Mouse (Mus musculus) embryonic facial prominence, embryonic 11.5 days (tissue): ENCODE data around the gene Sp8. TPM values are rescaled to one million over a fixed set of nuclear protein-coding genes. Genes with fewer than 3 reads are reported as not detected.

ENCODE experiments used
- ATAC-seq: fragments of 200-750 bp; cut with Nextera tagmentation; replicated peaks from 2 replicates; pipeline ENCODE4 v1.8.0; 2017; ENCODE audit warnings: low read depth; ENCODE audit not compliant: insufficient number of reproducible peaks, low FRiP score, low TSS enrichment
- DNase-seq: peaks from one replicate; pipeline ENCODE4 v3.0.0-alpha.2; 2015; ENCODE audit warnings: low spot score
- H3K27ac ChIP-seq: fragments of 300-500 bp; sonication (generic); replicated peaks from 2 replicates; pipeline ENCODE4 v1.5.1; 2014; ENCODE audit warnings: mild to moderate bottlenecking, low read depth, low read length, control low read depth
- H3K27me3 ChIP-seq: fragments of 300-500 bp; sonication (generic); 2 replicates; pipeline ENCODE4 v1.6.1; 2014; ENCODE audit warnings: mild to moderate bottlenecking, low read length, moderate library complexity, mixed read lengths; ENCODE audit not compliant: control insufficient read depth, insufficient read depth
- H3K36me3 ChIP-seq: fragments of 300-500 bp; sonication (generic); replicated peaks from 2 replicates; pipeline ENCODE4 v1.6.1; 2014; ENCODE audit warnings: low read depth, mild to moderate bottlenecking, low read length, moderate library complexity, mixed read lengths; ENCODE audit not compliant: control insufficient read depth, insufficient read depth
- H3K4me1 ChIP-seq: fragments of 300-500 bp; sonication (generic); 2 replicates; pipeline ENCODE4 v1.6.1; 2014; ENCODE audit warnings: low read length, mixed read lengths; ENCODE audit not compliant: control insufficient read depth, insufficient read depth
- H3K4me2 ChIP-seq: fragments of 300-500 bp; sonication (generic); 2 replicates; pipeline ENCODE4 v1.6.1; 2014; ENCODE audit warnings: low read depth, mild to moderate bottlenecking, control low read depth, low read length, moderate library complexity
- H3K4me3 ChIP-seq: fragments of 300-500 bp; sonication (generic); 2 replicates; pipeline ENCODE4 v1.5.1; 2014; ENCODE audit warnings: low read depth, low read length, control low read depth
- H3K9ac ChIP-seq: fragments of 300-500 bp; sonication (generic); replicated peaks from 2 replicates; pipeline ENCODE4 v1.6.1; 2014; ENCODE audit warnings: mild to moderate bottlenecking, control low read depth, low read length
- H3K9me3 ChIP-seq: fragments of 300-500 bp; sonication (generic); replicated peaks from 2 replicates; pipeline ENCODE4 v1.6.1; 2016; ENCODE audit warnings: mild to moderate bottlenecking, low read length, inconsistent platforms, mixed read lengths; ENCODE audit not compliant: control insufficient read depth
- WGBS: fragments of 180-500 bp; shearing (Covaris S2); extraction: QIAGEN DNeasy Blood & Tissue Kit; methylation state at CpG from one replicate; pipeline ENCODE4 v1.1.7; 2014; 5-methylcytosine and 5-hydroxymethylcytosine counted together
- polyA plus RNA-seq: library from polyadenylated mRNA; unstranded; fragments of >200 nt; fragmentation: Nextera tagmentation; extraction: Ambion mirVana; gene quantifications from 2 replicates; pipeline ENCODE4 v1.2.1, GENCODE M21; 2014

Gene Sp8
- polyA plus RNA-seq: 6.6 and 6.8 TPM in 2 replicates

DNA sequence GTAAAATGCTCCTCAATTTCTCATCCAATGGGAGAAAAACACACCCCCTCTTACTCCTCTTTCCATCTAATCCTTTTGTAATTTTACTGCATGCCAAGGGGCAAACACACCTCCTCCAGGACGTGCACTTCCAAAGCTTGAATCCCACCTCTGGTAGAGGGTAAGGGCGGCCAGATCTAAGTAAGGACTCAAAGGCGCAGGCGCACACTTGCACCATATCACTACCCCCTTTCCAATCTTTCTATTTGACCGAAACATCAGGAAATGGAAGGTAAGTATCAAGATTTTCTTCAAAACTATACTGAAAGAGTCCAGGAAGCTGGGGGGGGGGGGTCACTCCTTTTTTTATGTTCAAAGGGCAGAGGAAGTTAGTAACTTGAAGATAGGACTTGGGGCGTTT lies at the start of gene Sp8:
Gene Sp8 (plus strand): TSS at position 109 of the 400 bp plus-strand sequence.
- H3K4me1 ChIP-seq: peaks cover 4% of the 10 kb centered on the region
- DNase-seq (peak; percentile 27), ATAC-seq (no peak)
- no peaks in the 10 kb centered on the region for H3K36me3 ChIP-seq
- peak within 1 kb of the TSS; percentile 54 for H3K4me2 ChIP-seq
- H3K4me3 ChIP-seq: peak within 1 kb of the TSS; percentile 40
- H3K27ac ChIP-seq: 0 out of 2 replicates have a peak within 1 kb of the TSS, but pooled peaks have one; percentile 22
- no peak within 1 kb of the TSS for H3K9ac ChIP-seq
- no peaks in the 10 kb centered on the region for H3K9me3 ChIP-seq
- peaks cover 56% of the 10 kb centered on the region for H3K27me3 ChIP-seq
- WGBS: 0% methylated on average over 6 of the region's 6 CpGs

DNA sequence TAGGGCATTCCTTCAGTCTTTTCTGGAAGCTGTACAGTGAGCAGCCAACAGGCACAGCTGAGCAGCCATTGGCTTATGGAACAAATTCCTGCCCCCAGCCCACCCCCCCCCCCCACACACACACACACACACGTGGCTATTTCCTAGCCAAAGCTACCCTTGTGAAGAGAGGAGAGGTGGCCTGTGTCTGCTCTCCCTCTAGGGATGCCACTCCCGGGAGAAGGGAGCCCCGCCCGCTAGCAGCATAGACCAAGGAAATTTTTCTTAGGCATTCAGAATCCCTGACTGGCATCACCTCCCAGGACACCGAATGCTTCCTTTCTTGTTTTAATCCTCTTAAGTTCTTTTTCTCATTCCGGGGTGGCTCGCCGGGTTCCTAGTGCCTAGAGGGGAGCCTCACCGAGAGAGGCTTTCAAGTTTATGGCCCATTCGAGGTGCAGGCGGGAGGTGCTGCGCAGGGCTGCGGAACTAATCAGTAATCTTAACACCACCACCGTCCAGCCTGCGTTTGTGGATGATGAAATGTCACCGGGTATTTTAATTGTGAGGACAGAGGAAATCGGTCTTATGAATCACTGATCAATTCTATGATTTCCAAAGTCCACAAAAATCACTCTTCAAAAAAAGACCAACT lies 34.7 kb upstream of the Sp8 start:
- 3% methylated on average over 17 of the region's 17 CpGs for WGBS
- Histone ChIP-seq H3K9ac (no peak overlapping the region), H3K27me3 (no peaks in the 10 kb centered on the region; the same call in 1 of the 2 replicates), H3K4me2 (peak overlapping the region; percentile 23; the same call in 1 of the 2 replicates), H3K27ac (no peak overlapping the region), H3K36me3 (no peaks in the 10 kb centered on the region), H3K9me3 (no peaks in the 10 kb centered on the region), H3K4me3 (no peak overlapping the region), H3K4me1 (no peaks in the 10 kb centered on the region)
- DNase-seq (peak; percentile 38), ATAC-seq (peak; percentile 84)

DNA sequence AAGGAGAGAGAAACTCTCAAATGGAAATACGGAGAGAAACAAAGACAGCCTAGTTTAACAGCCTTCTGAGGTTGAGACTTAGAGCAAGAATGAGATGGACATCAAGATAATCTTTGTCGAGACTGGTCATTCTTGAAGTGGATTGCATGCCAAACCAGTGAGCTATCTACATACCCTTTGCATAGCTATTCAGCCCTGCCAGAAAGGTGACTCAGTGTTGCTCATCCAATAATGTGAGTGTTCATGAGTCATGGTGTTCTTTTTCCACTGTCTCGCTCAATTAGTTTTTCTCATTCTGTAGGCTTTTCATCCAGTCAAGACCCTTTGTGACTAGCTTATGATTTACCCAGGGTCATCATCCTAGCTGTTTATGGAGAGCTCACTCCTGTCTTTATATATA lies 31.6 kb upstream of the Sp8 start:
- ATAC-seq (no peak), DNase-seq (no peak)
- Histone ChIP-seq H3K27ac (no peak overlapping the region), H3K36me3 (no peaks in the 10 kb centered on the region), H3K4me3 (no peak overlapping the region), H3K9ac (no peak overlapping the region), H3K27me3 (no peaks in the 10 kb centered on the region; the same call in 1 of the 2 replicates), H3K4me2 (no peak overlapping the region), H3K9me3 (no peaks in the 10 kb centered on the region), H3K4me1 (no peaks in the 10 kb centered on the region)
- 83% methylated on average over 3 of the region's 3 CpGs for WGBS

DNA sequence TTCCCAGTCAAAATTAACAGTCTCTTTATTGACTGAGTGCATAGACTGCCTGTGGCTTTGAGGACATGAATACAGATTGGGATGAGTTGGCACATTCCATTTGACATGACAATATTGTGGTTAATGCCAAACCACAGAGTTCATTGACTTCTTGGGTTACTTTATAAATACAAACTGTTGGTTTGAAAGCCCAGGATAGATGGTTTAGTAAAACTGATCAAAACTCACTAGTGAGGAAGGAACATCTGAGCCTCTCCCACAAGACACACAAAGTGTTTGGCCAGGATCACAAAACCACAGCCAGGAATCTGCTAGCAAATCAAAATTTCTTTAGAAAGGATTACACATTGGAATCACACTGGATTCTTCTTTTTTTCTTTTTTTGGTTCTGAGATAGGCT lies 30.0 kb upstream of the Sp8 start:
- Histone ChIP-seq H3K36me3 (no peaks in the 10 kb centered on the region), H3K27ac (no peak overlapping the region), H3K4me3 (no peak overlapping the region), H3K4me1 (no peaks in the 10 kb centered on the region), H3K9me3 (no peaks in the 10 kb centered on the region), H3K27me3 (no peaks in the 10 kb centered on the region; the same call in 1 of the 2 replicates), H3K9ac (no peak overlapping the region), H3K4me2 (no peak overlapping the region)
- DNase-seq (no peak), ATAC-seq (no peak)

DNA sequence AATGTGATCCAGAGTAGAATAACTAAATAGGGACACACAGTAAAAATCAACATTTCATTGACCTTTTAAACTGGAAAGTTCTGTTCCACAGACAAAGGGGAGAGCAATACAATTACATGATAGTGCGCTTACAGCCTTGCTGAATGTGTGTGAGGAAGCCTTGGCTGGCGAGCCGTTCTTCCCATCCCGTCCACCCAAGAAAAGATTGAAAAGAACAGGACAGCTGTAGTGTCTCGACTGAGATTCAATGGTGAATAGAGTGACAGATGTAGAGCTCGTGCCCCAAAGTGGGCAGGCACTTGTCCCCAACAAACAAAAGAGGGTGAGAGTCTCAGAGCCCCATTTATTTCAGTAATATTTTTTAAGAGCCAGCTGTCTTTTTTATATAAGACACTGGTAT lies 16.2 kb upstream of the Sp8 start:
- no peak for DNase-seq
- Histone ChIP-seq H3K27ac (no peak overlapping the region), H3K4me1 (no peaks in the 10 kb centered on the region), H3K36me3 (no peaks in the 10 kb centered on the region), H3K4me3 (no peak overlapping the region), H3K27me3 (no peaks in the 10 kb centered on the region), H3K9me3 (no peaks in the 10 kb centered on the region), H3K4me2 (no peak overlapping the region), H3K9ac (no peak overlapping the region)
- WGBS: 76% methylated on average over 6 of the region's 6 CpGs
- ATAC-seq: no peak

DNA sequence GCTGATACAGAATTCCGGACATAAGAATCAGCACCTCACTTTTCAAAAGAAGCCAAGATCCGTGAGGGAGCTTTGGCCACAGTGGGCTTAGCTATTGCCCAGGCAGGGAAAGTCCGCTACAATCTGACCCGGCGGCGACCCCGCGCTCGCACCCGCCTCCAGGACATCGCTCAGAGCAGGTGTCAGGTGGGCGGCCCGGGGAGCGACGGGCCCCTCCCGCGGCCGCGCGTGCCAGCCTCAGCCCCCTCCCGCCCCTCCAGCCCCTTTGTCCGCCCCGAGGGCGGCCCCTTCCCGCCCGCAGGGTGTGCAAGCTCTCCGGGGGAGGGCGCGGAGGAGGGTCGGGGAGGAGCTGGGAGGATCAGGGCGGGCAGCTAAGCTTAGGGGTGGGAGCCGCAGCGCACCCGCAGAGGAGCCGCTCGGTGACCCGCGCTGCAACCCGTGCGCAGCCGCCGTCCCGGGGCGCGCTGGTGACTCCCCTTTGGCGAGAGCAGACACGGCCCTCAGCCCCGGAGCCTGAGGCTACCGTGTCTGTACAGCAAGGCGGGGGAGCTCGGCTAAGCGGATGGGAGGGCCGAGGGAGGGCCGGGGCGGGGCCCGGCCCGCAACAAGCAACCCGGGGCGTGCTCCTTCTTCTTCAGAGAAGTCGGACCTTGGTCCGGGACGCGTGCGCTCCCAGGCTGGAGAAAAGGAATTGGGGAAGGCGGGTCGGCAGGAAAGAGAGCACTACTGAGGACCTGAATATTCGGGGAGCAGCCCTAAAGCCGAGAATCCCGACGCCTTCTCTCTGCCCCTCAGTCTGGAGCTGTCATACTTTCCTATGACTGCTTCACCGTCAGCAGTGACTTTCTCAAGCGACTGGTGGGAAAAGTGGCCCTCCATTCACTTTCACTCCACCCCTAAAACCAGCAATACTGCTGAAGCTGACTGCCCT lies 9.5 kb upstream of the Sp8 start:
- Histone ChIP-seq H3K27me3 (peaks cover 29% of the 10 kb centered on the region), H3K9me3 (no peaks in the 10 kb centered on the region), H3K36me3 (no peaks in the 10 kb centered on the region), H3K4me1 (no peaks in the 10 kb centered on the region), H3K4me2 (peak overlapping the region; percentile 96), H3K4me3 (peak overlapping the region; percentile 52), H3K27ac (no peak overlapping the region), H3K9ac (peak overlapping the region; percentile 41)
- under 1% methylated on average over 70 of the region's 72 CpGs for WGBS
- ATAC-seq (peak; percentile 85), DNase-seq (peak; percentile 61)

DNA sequence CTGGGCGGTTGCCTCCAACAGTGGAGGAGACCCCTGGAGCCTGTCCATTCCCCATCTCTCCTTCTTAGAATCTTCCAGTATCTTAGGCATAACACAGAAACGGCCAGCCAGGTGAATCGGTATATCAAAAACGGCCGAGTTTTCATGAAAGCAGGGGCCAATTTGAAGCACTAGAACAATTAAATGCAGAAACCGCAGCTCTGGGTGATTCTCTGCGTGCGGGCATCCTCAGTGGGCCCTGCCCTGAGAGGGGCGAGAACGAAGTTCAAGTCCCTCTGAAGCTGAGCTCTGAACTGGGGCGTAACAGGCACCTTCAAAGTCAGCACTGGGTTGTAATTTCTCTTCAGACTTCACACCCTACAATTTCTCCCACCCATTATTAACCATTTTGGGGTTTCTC lies 8.8 kb upstream of the Sp8 start:
- H3K9ac ChIP-seq: no peak overlapping the region
- ATAC-seq (no peak), DNase-seq (no peak)
- H3K4me3 ChIP-seq: no peak overlapping the region; the same call in 1 of the 2 replicates
- no peaks in the 10 kb centered on the region for H3K9me3 ChIP-seq
- no peaks in the 10 kb centered on the region for H3K36me3 ChIP-seq
- 0% methylated on average over 11 of the region's 11 CpGs for WGBS
- peak overlapping the region; percentile 96 for H3K4me2 ChIP-seq
- H3K27me3 ChIP-seq: peaks cover 29% of the 10 kb centered on the region
- H3K4me1 ChIP-seq: no peaks in the 10 kb centered on the region
- no peak overlapping the region for H3K27ac ChIP-seq

DNA sequence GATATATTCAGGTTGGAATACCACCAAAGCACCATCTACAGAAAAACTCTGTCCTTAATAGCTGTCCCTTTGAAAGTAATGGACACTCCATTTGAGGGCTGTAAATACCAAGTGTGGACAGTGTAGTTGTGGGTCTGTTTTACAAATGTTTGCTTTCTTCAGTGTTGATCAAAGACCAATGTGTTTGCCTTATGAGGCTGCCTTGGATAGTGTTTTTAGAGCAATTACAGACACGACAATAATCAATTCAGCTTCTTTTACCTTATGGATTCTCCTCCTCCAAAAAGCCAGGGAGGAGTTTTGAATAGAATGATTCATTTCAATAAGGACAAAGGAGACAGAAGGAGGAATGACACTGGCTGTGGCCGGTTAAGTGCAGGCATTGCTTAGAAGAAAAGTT lies 7.9 kb upstream of the Sp8 start:
- WGBS: 0% methylated on average over 2 of the region's 2 CpGs

More for the DNA sequence above, 7.9 kb upstream of the Sp8 start:
- Histone ChIP-seq H3K9me3 (no peaks in the 10 kb centered on the region), H3K9ac (no peak overlapping the region), H3K27me3 (peaks cover 37% of the 10 kb centered on the region), H3K27ac (no peak overlapping the region), H3K4me1 (no peaks in the 10 kb centered on the region), H3K36me3 (no peaks in the 10 kb centered on the region), H3K4me2 (no peak overlapping the region), H3K4me3 (no peak overlapping the region)
- no peak for ATAC-seq
- DNase-seq: no peak
